Mouse (Mus musculus) layer of hippocampus, postnatal 10 days (tissue): ENCODE measurements around the gene Zfhx2. TPM values are rescaled to one million over a fixed set of nuclear protein-coding genes. Genes with fewer than 3 reads are reported as not detected.

Experiments used
- DNase-seq, 2 experiments: peaks; one replicate each; pipeline ENCODE4 v3.0.0; 2021; ENCODE audit warnings: low spot score in 2 of 2
- total RNA-seq, 2 experiments: library from RNA; stranded (reverse); gene quantifications; 2 replicates each; pipeline ENCODE4 v1.2.3; 2021

The Zfhx2 gene
- total RNA-seq, 2 experiments from 2014 or later, result 34.0 to 39.3 TPM

GRCm38 (mm10) chr14:55106990-55107389 lies 14.9 kb upstream of the Zfhx2 start:
- DNase-seq, result peak in 1 of 2 experiments; percentile 44

GRCm38 (mm10) chr14:55105836-55106809 lies 14.0 kb upstream of the Zfhx2 start, which contains the start of gene Ap1g2:
TSS of gene Ap1g2 (minus strand) at chr14:55106593.
- DNase-seq, result peak; percentile 81 to 89

GRCm38 (mm10) chr14:55105386-55105785 lies 13.3 kb upstream of the Zfhx2 start:
- no peak for DNase-seq

- no peak for DNase-seq
These were observed 12.2 kb upstream of the Zfhx2 start for GRCm38 (mm10) chr14:55104365-55104764.

GRCm38 (mm10) chr14:55102253-55102785 lies 10.2 kb upstream of the Zfhx2 start:
- DNase-seq, result no peak

- DNase-seq, result peak; percentile 66 to 72
These were observed 9.5 kb upstream of the Zfhx2 start for GRCm38 (mm10) chr14:55101592-55101991.

- DNase-seq, result peak; percentile 60 to 73
These were observed 5.9 kb upstream of the Zfhx2 start for GRCm38 (mm10) chr14:55098067-55098466.

- no peak for DNase-seq
These were observed 5.5 kb upstream of the Zfhx2 start for GRCm38 (mm10) chr14:55097646-55098045.

- no peak for DNase-seq
These were observed 4.5 kb upstream of the Zfhx2 start for GRCm38 (mm10) chr14:55096573-55097087.

GRCm38 (mm10) chr14:55095671-55096070 lies 3.5 kb upstream of the Zfhx2 start:
- DNase-seq, result no peak

- no peak for DNase-seq
These were observed 3.1 kb upstream of the Zfhx2 start for GRCm38 (mm10) chr14:55095263-55095662.

- DNase-seq, result peak; percentile 78 to 80
These were observed 2.6 kb upstream of the Zfhx2 start, which contains the start of gene Thtpa for GRCm38 (mm10) chr14:55094704-55095231. TSS of gene Thtpa (plus strand) at chr14:55094784.

GRCm38 (mm10) chr14:55093927-55094326 lies 1.8 kb upstream of the Zfhx2 start:
- DNase-seq, result no peak

- peak; percentile 61 to 64 for DNase-seq
These were observed 787 bp downstream of the Zfhx2 start for GRCm38 (mm10) chr14:55091209-55091865.

GRCm38 (mm10) chr14:55089199-55089947 lies 2.8 kb downstream of the Zfhx2 start:
- peak in 1 of 2 experiments; percentile 51 for DNase-seq

GRCm38 (mm10) chr14:55086009-55086514 lies 6.1 kb downstream of the Zfhx2 start:
- no peak for DNase-seq

- no peak for DNase-seq
These were observed 6.7 kb downstream of the Zfhx2 start for GRCm38 (mm10) chr14:55085324-55086008.

- DNase-seq, result no peak
These were observed 8.6 kb downstream of the Zfhx2 start for GRCm38 (mm10) chr14:55083481-55083880.

GRCm38 (mm10) chr14:55081105-55081504 lies 11.0 kb downstream of the Zfhx2 start:
- no peak for DNase-seq
